Mouse (Mus musculus) thymus, adult 18-20 months (tissue): Measurements from ENCODE around the gene Slc7a7.

Experiments
- DNase-seq, 2 experiments: peaks; one replicate each; pipeline ENCODE4 v3.0.0; 2022; ENCODE audit warnings: mixed read lengths in 2 of 2

The Slc7a7 gene

DNA sequence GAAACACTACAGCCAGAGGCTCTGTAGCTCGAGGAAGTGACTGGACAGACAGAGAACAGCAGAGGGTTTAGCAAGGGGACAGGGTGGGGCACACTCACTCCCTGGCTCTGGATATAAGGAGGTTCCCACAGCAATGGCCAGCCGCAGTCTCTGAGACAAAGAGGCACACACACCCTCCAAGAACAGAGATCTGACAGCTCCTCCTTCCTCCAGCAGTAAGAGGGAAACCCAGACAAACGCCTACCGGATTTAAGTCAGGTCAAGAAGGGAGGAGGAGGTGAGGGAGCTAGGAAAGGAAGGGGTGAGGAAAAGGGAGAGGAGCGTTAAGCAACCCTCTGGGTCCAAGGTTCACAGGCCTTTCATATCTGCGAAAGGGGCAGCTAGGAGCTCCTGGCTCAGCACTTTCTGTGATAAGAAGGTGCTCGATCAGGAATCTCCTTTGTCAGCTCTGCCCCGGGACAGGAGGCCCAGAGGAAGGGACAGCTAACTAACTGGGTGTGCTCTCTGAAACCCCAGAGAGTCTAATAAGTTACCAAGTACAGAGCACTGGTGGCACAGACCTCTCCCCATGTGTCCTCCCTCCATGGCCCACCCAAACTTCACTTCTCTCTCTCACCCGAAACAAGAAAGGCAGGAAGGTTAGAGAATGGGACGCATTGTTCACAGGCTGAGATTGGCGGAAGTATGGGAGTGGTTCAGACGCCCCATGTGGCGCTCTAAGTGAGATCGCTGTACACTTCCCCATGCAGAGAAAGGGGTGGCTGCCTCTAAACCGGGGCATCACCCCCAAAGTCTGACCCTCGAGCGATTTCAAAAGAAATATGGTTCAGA is 7.4 kb downstream of the Slc7a7 start:
- no peak for DNase-seq

DNA sequence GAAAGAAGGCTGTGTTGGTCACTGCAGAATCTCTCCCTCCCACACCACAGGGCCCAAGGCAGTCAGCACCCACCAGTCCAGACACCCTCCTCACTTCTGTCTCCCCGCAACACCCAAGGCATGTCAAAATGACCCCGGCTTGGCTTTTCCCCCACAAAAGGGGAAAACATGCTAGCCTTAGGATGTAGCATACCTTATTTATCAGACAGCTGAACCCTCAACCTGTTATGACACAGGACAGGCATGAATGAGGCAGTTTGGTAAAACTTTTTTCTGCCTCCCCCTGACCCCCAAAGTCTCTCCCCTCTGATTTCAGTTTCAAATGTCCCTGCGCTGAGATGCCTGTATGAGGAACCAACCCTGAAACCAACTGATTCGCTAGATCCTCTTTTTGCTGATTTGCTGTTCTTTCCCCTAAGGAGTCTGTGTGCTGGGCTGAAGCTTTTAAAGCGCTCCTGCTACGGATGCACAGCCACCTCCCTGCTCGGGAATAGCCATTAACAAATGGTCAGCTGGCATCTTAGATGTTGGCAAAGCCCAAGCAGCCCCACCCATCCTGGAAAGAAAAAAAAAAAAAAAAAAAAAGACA is 8.4 kb downstream of the Slc7a7 start:
- no peak for DNase-seq

DNA sequence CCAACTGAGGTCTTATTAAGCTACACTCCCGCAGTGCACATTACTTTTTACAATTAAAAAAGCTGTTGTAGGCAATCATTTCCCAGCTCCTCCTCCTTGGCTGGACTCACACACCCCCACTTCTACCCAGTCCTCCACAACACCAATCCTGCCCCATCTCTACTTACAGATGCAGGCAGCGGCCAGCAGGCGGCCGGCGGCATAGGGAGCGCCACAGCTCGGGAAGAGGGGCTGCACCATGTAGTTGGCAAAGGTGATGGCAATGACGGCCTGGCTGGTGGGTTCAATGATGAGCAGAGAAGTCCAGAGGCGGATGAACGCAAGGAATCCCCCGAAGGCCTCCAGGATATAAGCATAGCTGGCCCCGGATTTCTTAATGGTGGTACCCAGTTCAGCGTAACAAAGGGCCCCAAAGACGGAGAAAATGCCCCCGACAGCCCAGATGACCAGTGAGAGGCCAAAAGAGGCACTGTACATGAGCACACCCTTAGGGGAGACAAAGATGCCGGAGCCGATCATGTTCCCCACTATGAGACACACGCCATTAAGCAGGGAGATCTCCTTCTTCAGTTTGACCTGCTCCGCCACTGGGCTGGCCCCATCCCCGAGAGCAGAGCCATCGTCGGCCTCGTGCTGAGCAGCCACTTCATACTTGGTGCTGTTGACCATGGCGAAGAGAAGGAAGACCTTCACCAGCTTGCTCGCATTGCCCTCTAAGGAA is 9.1 kb downstream of the Slc7a7 start:
- DNase-seq: no peak

DNA sequence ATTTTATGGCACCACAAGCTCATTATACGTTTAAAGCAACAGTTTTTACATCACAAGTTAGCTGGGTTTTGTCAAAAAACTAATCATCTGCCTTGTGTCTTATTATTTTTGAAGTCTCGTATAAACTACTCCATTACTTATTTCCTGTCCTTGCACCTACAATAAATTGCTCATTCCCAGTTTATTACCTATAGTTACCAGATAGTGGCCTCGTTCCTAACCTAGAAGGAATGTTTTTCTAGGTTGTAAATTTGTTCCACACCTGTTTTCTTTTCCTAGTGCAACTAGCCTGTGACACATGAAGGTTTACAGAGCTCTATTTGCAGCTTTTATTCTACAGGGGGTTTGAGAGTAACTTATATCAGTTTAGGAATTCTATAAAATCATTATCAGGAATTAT is 15.9 kb downstream of the Slc7a7 start:
- no peak for DNase-seq

DNA sequence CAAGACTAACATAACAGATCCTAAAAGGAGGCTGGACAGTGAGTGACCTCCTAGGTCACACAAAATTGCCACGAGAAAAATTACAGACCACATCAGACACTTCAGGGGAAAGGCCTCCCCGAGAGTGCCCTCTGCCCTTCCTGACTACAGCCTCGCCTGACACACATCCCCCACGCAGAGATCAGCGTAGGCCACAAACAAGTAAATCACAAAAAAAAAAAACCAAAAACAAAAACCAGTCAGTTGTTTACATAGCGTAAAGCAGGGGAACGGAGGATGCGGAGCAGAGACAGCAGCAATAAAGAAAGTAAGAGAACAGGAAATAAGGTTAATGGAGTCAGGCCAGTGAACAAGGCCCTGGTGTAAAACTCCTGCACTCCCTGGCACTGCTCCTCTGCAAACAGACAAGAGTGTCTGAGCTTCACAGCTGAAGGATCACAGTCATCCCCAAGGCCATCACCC is 18.6 kb downstream of the Slc7a7 start:
- no peak for DNase-seq

DNA sequence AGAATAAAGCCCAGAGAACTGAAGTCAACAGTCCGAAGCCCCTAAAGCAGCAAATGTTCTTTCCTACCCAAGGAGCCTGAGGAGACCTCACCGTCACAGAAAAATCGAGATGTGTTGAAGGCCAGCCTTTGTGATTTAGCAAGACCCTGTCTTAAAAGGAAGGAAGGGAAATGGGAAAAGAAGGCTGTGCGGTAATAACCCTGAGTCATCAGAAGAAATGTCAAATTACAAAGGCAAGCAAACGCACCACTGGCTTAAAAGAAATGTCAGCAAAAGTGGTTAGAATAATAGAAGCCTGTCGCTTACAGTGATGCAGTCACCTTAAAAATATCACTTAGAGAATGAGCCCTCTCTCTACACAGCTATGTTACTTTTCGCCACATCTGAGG is 19.1 kb downstream of the Slc7a7 start:
- DNase-seq: no peak

DNA sequence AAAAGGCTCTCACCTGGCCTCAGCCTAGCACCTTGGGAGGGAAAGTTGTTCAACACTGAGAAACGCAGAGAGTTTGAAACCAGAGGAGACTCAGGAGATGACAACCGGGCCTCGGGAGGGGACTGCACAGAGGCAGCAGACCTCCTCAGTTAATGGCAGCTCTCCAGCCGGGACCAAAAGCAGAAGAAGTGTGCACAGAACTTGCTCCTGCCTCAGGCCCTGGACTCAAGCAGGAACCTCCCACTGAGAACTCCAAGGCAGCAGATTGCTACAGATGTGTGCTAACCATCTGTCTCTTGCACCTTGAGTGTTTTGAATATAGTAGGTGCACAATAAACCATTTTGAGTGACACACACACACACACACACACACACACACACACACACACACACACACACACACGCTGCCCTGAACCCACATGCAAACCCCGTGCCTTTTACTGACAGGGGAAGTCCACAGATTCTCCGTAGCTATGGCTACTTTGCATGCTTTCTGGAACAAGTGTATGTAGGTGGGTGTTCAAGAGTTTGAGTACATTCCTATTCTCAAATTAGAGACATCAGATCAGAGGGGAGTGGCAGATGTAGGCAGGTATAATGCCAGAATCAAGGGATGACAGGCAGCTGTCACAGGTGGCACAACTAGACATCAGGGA is 19.6 kb downstream of the Slc7a7 start:
- no peak for DNase-seq

DNA sequence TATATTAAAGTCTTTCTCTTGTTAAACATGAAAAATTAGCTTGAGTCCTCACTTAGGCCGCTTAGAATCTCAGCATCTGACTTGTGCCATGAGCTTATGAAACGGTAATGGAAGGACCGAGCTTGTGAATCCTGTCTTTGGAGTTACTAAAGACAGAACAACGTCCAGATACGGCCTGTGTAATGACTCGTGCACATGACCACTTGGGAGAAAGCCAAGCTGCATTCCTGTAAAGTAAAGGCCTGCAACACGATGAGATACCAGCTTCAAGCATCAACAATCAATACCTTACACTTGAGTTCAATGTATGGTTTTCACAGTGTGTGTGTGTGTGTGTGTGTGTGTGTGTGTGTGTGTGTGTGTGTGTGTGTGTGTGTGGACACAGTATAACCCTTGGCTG is 20.9 kb downstream of the Slc7a7 start:
- no peak for DNase-seq

DNA sequence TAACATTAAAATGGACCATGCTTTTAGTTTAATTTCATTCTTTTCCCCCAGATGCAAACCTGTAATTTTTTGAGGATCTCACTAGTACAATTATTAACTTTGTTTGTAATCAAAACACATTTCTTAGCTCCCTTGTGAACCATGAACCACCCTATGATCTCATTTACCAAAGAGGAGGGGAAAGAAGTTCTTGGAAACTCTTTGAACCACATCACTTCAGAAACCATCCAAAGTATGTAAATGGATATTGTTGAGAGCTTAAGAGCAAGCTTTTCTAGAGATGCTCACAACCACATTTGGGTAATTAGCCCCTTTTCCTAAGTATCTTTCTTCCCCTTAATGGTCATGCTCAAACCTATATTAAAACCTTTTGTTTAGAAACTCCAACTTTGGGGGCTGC is 23.3 kb downstream of the Slc7a7 start:
- DNase-seq: no peak

DNA sequence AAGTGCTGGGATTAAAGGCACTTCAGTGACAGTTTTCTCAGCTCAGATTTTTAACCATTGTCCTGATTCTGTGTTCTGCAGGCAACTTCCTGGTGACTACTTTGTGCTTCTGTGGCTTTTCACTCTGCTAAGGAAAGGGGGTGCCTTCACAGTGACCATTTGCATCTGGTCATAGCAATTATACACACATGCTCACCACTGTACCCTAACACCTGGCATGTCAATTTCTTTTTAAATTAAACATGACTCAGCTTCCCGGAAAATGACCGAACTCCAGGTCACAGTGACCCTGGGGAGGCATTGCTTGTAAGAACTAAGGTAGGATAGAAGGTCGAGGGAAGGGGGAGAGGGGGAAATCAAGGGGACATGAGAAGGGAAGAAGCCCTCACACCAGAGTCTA is 23.8 kb downstream of the Slc7a7 start:
- DNase-seq: no peak

DNA sequence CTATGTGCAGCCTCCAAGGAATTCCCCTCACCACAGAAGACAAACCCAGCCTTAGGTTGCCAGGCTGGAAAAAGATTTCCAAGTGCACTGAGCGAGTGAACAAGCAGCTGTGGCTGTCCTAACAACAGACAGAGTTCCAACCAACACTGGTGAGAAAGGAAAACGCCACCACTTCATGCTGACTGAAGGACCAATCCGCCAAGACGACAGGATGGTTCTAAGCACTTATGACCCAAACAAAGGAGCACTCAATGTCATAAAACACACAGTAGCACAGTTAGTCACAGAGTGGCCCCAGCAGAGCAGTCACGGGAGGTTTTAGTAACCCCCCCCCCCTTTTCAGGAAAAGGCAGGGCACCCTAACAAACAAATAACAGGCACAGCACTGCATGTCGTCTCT is 26.7 kb downstream of the Slc7a7 start:
- no peak for DNase-seq

DNA sequence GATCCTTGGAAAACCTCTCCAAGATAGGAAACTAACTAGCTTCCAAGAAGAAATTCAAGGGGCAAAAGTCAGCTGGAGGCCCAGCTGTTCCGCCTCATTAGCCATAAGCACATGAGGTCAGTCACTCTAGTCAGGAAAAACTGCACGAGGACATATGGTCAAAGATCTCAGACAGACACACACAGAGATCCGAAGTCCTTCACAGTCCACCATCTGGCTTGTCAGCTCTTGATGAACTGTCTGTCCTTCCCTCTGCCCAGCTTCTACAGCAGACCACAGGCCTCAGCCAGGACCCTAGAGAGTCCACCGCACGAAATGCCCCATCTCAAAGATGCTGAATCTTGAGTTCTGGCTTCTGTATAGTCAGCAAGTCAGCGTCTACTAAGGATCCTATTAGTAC is 30.0 kb downstream of the Slc7a7 start:
- no peak for DNase-seq

DNA sequence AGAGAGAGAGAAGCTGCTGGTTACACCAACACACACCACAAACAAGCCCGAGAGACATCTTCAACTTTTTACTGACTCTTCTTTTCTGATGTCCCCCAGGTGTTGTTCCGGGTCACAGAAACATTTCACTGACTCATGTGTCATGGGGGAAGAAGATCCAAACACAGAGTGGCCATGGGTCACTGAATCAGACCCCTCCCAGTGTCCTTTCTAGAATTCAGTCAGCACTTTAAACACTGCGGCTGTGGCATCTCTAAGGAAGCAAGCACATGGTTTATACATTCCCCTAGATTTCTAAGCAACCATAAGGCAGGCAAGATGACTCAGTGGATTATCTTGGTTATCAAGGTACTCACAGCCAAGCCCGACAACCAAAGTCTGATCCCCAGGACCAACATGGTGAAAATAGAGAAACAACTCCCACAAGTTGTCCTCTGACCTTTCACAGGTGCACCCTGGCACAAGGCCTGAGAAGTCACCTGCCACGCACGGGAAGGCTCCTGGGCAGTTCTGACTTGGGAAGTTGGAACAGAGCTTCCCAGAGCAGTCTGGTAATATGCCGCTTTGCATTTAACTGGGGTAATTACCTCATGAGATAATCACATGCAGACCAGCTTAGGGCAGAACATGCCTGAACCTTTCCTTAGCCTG is 31.5 kb downstream of the Slc7a7 start:
- DNase-seq: no peak

DNA sequence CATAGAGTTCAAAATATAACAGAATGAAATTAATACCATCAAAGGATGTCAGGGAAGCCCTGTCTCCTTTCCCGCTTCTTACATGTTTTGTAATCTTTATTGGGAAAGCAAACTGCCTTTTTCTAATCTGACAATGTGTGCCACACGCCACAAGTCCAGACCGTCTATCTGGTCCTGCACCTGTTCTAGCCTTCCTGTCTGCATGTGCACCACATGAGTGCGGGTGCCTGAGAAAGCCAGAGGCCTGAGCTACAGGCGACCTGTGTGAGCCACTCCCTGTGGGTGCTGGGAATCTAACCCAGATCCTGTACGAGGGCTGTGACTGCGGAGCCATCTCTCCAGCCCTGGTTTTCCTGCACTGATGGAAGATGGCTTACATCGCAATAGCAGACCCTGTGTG is 33.2 kb downstream of the Slc7a7 start:
- DNase-seq: no peak

DNA sequence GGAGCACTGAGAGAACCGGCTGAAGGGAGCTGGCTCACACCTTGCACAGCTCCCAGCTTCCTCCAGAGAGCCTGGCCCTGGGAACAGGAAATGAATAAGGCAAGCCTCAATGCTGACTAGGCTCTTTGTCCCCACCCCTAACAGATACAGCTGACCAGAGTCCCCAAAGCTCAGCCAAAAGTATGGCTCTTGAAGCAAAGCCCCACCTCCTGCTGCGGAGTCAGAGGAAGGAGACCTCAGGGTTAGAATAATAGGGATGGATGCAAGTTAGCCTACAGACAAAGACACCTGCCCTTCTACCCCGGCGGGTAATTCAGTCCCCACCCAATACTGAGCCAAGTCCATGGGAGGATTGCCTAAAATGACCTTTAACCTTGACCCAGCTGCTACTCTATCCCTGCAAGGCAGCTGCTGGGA is 34.2 kb downstream of the Slc7a7 start:
- DNase-seq: no peak

DNA sequence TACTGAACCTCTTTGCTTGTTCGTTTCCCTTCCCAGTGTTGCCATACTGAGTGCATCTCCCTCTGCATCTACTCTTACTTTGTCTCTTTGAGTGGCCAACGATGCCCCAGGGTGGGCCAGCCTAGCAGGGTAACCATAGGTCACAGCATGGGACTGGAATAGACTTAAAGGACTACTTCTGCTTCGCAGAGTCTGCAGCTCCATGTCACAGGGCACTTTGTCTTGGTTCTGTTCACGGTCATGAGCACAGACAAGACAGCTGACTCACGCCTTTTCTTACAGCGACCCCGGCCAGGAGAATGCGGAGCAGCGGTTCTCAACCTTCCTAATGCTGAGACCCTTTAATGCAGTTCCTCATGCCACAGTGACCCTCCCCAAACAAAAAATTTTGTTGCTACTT is 34.9 kb downstream of the Slc7a7 start:
- DNase-seq: no peak

DNA sequence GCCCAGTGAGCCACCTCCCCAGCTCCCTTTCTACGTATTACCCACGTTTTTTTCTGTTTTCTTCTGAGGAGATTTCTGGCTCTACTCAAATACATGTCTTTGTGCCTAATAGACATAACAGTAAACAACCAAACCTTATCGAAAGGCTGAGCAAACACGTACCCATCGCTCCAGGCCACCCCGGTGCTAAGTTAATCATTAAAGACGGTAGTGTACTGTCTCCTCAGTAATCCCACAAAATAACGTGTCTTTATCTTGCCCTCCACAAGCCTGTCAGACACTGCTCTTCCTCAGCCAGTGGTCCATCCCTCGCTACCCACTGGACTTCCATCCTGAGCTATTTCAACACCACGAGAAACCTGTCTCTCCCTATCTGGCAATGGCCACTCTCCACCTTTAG is 35.8 kb downstream of the Slc7a7 start:
- no peak for DNase-seq

DNA sequence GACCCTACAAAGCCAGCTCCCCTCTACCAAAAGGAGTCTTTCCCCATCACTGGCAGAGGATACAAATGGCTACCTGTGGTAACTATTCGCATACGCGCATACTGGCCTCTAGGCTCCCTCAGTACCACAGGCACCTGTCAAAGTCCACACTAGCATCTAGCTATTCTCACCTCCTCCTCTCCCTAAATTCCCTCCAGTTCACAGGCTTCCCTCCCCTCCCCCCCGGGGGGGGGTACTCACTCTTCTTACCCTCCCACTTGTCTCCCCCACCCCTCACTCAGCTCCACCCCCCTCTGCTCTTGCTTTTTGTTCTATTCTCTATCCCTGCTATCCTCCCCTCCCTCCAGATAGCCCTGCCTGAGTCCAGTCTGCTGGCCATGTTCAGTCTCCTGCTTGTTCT is 37.0 kb downstream of the Slc7a7 start:
- DNase-seq: no peak

DNA sequence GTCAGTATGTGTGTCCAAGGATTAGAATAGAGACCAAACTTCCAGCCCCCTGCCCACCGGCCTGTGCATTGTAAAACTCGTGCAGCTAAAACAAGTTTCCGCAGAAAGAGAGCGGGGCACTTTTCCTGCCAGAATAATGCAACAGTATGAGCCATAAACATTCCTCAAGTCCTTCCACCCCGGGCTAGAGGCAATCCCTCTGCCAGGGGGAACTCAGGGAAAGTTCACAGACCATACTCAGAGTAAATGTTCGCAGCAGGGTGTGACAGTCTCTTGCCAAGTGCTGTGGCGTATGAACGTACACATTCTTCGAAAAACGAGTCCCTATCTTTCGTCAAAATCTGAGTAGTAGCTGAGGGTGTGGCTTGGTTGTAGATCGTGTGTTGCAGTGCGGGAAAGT is 38.0 kb downstream of the Slc7a7 start:
- no peak for DNase-seq

DNA sequence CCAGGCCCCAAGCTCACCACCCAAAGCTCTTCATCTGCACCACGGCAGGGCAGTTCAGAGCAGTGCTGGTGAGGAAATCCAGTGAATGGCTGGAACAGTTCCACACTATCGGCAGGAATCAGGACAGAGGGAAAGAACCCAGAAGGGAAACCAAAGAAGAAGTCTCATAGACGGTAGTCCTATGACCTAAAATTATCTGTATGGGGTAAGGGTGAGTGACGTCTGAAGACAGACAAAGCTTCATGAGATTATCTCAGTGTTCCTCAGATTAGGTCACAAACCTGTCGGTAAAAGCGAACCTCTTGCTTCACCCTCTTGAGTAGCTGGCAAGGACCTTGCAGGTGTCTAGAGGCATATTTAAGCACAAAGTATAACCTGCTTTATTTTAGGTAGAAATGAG is 40.4 kb downstream of the Slc7a7 start:
- DNase-seq: no peak

DNA sequence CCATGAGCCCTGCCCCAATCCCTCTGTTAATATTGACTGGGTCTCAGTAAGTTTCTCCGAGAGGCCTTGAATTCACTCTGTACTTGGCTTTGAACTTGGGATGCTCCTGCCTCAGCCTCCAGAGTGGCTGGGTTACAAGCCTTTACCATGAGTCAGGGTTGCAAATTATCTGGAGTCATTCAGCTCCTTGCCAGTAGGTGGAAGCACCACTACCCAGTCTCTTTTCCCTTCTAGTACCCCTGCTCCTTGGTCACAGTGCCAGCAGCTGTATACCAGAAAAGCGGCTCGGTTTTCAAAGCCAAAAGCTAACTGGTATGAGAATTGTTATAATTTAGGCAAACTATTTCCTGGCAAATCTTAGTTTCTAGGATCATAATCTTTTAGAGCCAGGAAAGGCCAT is 41.7 kb downstream of the Slc7a7 start:
- DNase-seq: peak in 1 of 2 experiments; percentile 29

DNA sequence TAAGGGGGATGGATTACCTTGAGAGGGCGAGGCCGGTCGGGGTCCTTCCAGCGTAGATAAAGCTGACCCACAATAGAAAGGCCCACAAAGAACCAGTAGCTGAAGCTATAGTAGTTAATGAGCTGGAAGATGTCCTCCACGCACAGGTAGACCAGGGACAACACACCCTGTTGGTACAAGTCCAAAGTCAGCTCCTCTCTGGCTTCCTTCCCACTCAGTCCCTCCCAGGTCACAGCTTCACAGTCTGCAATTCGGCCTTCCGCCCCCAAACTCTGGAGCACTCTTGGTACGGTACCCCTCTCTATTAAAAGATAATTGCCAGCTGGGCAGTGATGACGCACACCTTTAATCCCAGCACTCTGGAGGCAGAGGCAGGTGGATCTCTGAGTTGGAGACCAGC is 44.7 kb downstream of the Slc7a7 start:
- DNase-seq: no peak

DNA sequence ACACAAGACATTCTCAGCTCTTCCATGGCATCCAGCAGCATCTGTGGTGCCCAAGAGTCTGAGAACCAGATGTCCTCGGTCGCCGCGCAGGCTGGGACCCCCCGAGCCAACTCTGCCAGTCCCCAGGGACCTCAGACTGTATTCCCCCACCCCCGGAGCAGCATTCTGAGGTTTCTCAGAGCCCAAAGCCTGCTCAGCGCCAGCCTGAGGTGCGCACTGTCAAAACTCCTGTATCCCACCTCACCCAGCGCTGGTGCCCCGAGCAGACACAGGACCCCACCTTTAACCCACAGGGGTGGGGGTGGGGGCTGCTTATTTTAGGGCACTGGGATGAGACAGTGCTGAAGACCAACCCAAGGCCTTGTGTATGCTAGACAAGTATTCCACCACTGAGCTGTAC is 46.1 kb downstream of the Slc7a7 start:
- DNase-seq: no peak
